Mouse (Mus musculus): ENCODE measurements around the gene Dhrs11. TPM values are rescaled to one million over a fixed set of nuclear protein-coding genes. Genes with fewer than 3 reads are reported as not detected.
A peak's percentile ranks its signal among the peaks of the same experiment; 100 is the strongest.

Gene Dhrs11
- polyA plus RNA-seq, 1 experiment: 35.2 TPM

GRCm38 (mm10) chr11:84822487-84822886 is 6.3 kb downstream of the Dhrs11 start:
- H3K27ac ChIP-seq (ENCODE audit: control insufficient read depth, insufficient read depth, low read depth, low read length): no peak overlapping the region
- H3K4me1 ChIP-seq (ENCODE audit: control insufficient read depth, insufficient read depth, low read length): peaks cover 8% of the 10 kb centered on the region
- no peaks in the 10 kb centered on the region; the same call in 1 of the 2 replicates for H3K36me3 ChIP-seq (ENCODE audit: control insufficient read depth, insufficient read depth, low read length)
- no peak overlapping the region for H3K4me3 ChIP-seq (ENCODE audit: control insufficient read depth, low read depth, low read length)
- TF ChIP-seq POLR2A (IDR thresholded peaks at IDR 0.05; ENCODE audit: control insufficient read depth, low read depth, low read length) (no peak), CTCF (IDR thresholded peaks at IDR 0.05; ENCODE audit: control insufficient read depth, insufficient read depth, insufficient replicate concordance, low read depth, low read length) (no peak)
- H3K27me3 ChIP-seq (ENCODE audit: control insufficient read depth, insufficient read depth, low read length): no peaks in the 10 kb centered on the region

- peaks cover 8% of the 10 kb centered on the region for H3K4me1 ChIP-seq (ENCODE audit: control insufficient read depth, insufficient read depth, low read length)
- H3K36me3 ChIP-seq (ENCODE audit: control insufficient read depth, insufficient read depth, low read length): no peaks in the 10 kb centered on the region; the same call in 1 of the 2 replicates
- no peaks in the 10 kb centered on the region for H3K27me3 ChIP-seq (ENCODE audit: control insufficient read depth, insufficient read depth, low read length)
- no peak overlapping the region for H3K27ac ChIP-seq (ENCODE audit: control insufficient read depth, insufficient read depth, low read depth, low read length)
- TF ChIP-seq CTCF (IDR thresholded peaks at IDR 0.05; ENCODE audit: control insufficient read depth, insufficient read depth, insufficient replicate concordance, low read depth, low read length) (no peak), POLR2A (IDR thresholded peaks at IDR 0.05; ENCODE audit: control insufficient read depth, low read depth, low read length) (0 out of 2 replicates have a peak, but pooled peaks have one; percentile 13)
- H3K4me3 ChIP-seq (ENCODE audit: control insufficient read depth, low read depth, low read length): no peak overlapping the region
Observed at GRCm38 (mm10) chr11:84821131-84821770, 7.5 kb downstream of the Dhrs11 start.

GRCm38 (mm10) chr11:84818961-84819692 is 9.7 kb downstream of the Dhrs11 start, which contains the start of gene Mrm1:
Gene Mrm1, minus strand, starts transcription at chr11:84819515.
- Histone ChIP-seq H3K27me3 (ENCODE audit: control insufficient read depth, insufficient read depth, low read length) (no peaks in the 10 kb centered on the region), H3K4me1 (ENCODE audit: control insufficient read depth, insufficient read depth, low read length) (peaks cover 8% of the 10 kb centered on the region), H3K4me3 (ENCODE audit: control insufficient read depth, low read depth, low read length) (peak within 1 kb of the TSS; percentile 84), H3K36me3 (ENCODE audit: control insufficient read depth, insufficient read depth, low read length) (no peaks in the 10 kb centered on the region; the same call in 1 of the 2 replicates), H3K27ac (ENCODE audit: control insufficient read depth, insufficient read depth, low read depth, low read length) (peak within 1 kb of the TSS; percentile 3; the same call in 1 of the 2 replicates)
- TF ChIP-seq POLR2A (IDR thresholded peaks at IDR 0.05; ENCODE audit: control insufficient read depth, low read depth, low read length): peak; percentile 68
- TF ChIP-seq CTCF (IDR thresholded peaks at IDR 0.05; ENCODE audit: control insufficient read depth, insufficient read depth, insufficient replicate concordance, low read depth, low read length): peak; percentile 65; the same call in 1 of the 2 replicates

GRCm38 (mm10) chr11:84818085-84818960 is 10.5 kb downstream of the Dhrs11 start:
- Histone ChIP-seq H3K4me1 (ENCODE audit: control insufficient read depth, insufficient read depth, low read length) (peaks cover 8% of the 10 kb centered on the region), H3K27me3 (ENCODE audit: control insufficient read depth, insufficient read depth, low read length) (no peaks in the 10 kb centered on the region), H3K36me3 (ENCODE audit: control insufficient read depth, insufficient read depth, low read length) (no peaks in the 10 kb centered on the region; the same call in 1 of the 2 replicates), H3K4me3 (ENCODE audit: control insufficient read depth, low read depth, low read length) (peak overlapping the region; percentile 84), H3K27ac (ENCODE audit: control insufficient read depth, insufficient read depth, low read depth, low read length) (peak overlapping the region; percentile 3; the same call in 1 of the 2 replicates)
- TF ChIP-seq CTCF (IDR thresholded peaks at IDR 0.05; ENCODE audit: control insufficient read depth, insufficient read depth, insufficient replicate concordance, low read depth, low read length): peak; percentile 77; the same call in 1 of the 2 replicates
- TF ChIP-seq POLR2A (IDR thresholded peaks at IDR 0.05; ENCODE audit: control insufficient read depth, low read depth, low read length): no peak

GRCm38 (mm10) chr11:84817362-84817761 is 11.4 kb downstream of the Dhrs11 start:
- no peaks in the 10 kb centered on the region for H3K36me3 ChIP-seq (ENCODE audit: control insufficient read depth, insufficient read depth, low read length)
- TF ChIP-seq CTCF (IDR thresholded peaks at IDR 0.05; ENCODE audit: control insufficient read depth, insufficient read depth, insufficient replicate concordance, low read depth, low read length) (no peak), POLR2A (IDR thresholded peaks at IDR 0.05; ENCODE audit: control insufficient read depth, low read depth, low read length) (no peak)
- H3K27me3 ChIP-seq (ENCODE audit: control insufficient read depth, insufficient read depth, low read length): no peaks in the 10 kb centered on the region
- no peak overlapping the region for H3K27ac ChIP-seq (ENCODE audit: control insufficient read depth, insufficient read depth, low read depth, low read length)
- no peak overlapping the region for H3K4me3 ChIP-seq (ENCODE audit: control insufficient read depth, low read depth, low read length)
- H3K4me1 ChIP-seq (ENCODE audit: control insufficient read depth, insufficient read depth, low read length): peaks cover 8% of the 10 kb centered on the region

GRCm38 (mm10) chr11:84813724-84814510 is 14.9 kb downstream of the Dhrs11 start:
- Histone ChIP-seq H3K36me3 (ENCODE audit: control insufficient read depth, insufficient read depth, low read length) (no peaks in the 10 kb centered on the region), H3K27me3 (ENCODE audit: control insufficient read depth, insufficient read depth, low read length) (no peaks in the 10 kb centered on the region), H3K4me3 (ENCODE audit: control insufficient read depth, low read depth, low read length) (no peak overlapping the region)

More at GRCm38 (mm10) chr11:84813724-84814510, 14.9 kb downstream of the Dhrs11 start:
- Histone ChIP-seq H3K4me1 (ENCODE audit: control insufficient read depth, insufficient read depth, low read length) (peaks cover 2% of the 10 kb centered on the region), H3K27ac (ENCODE audit: control insufficient read depth, insufficient read depth, low read depth, low read length) (no peak overlapping the region)
- TF ChIP-seq CTCF (IDR thresholded peaks at IDR 0.05; ENCODE audit: control insufficient read depth, insufficient read depth, insufficient replicate concordance, low read depth, low read length) (peak; percentile 93; the same call in 1 of the 2 replicates), POLR2A (IDR thresholded peaks at IDR 0.05; ENCODE audit: control insufficient read depth, low read depth, low read length) (0 out of 2 replicates have a peak, but pooled peaks have one; percentile 10)

All from testis, adult 2 months (tissue).